Mouse (Mus musculus): ENCODE measurements at regions not wholly inside any gene's neighbourhood (a gene's known extent, or its start where the extent isn't known, plus 50 kb on each side); places are given as distances from the start of the nearest gene placed in this dataset.

- Histone ChIP-seq H3K4me3 (ENCODE audit: low read length) (no peak overlapping the region), H3K36me3 (ENCODE audit: control insufficient read depth, insufficient read depth) (no peaks in the 10 kb centered on the region), H3K4me1 (ENCODE audit: control insufficient read depth, insufficient read depth, low read length) (peaks cover 12% of the 10 kb centered on the region), H3K9me3 (replicated peaks; ENCODE audit: control insufficient read depth, low read length) (no peaks in the 10 kb centered on the region), H3K9ac (ENCODE audit: low read length) (no peak overlapping the region), H3K27ac (ENCODE audit: low read length) (no peak overlapping the region), H3K27me3 (ENCODE audit: control insufficient read depth, insufficient read depth, low read length) (peaks cover 62% of the 10 kb centered on the region), H3K4me2 (ENCODE audit: low read depth, low read length) (no peak overlapping the region)
- 65% methylated on average over 14 of the region's 14 CpGs for WGBS
- ATAC-seq (replicated peaks; ENCODE audit: extremely low read depth, insufficient read depth, low FRiP score): no peak
Measured at GRCm38 (mm10) chr17:85801079-85801605, 113.1 kb upstream of the Six2 start.

DNA sequence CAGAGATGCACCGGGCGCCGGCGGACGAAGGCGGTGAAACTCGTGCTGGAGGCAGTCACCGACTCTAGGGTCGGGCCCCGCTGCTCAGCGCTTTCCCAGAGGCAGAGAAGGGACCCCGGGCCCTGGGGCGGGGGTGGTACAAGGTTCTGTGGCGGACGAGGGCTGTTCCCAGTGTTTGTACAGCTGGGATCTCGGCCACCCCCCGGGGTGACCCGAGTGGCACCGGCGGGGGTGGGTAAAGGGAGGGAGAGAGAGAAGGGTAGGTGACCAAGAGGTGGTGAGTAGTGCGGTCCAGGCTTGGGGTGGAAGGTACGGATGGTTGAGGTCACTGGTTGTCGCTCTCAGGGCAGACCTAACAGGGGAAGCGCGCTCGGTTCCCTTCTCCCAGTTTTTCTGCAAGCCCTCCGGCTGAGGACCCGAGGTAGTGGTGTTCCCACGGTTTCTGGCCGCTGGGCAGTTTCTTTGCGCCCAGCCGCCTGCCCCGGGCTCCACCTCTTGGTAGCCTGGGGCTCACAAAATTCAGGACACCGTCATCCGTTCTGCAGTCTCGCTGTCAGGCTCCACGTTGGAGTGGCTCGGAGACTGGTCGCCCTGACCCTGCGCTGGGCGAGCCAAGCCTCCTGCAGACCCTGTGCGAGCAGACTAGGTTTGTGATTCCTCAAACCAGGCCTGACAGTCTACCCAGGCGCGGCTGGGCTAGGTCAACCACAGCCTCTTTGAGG is 112.4 kb upstream of the Six2 start:
- WGBS: 11% methylated on average over 44 of the region's 44 CpGs
- Histone ChIP-seq H3K4me1 (ENCODE audit: control insufficient read depth, insufficient read depth, low read length) (peaks cover 12% of the 10 kb centered on the region), H3K9me3 (replicated peaks; ENCODE audit: control insufficient read depth, low read length) (no peaks in the 10 kb centered on the region), H3K27ac (ENCODE audit: low read length) (no peak overlapping the region), H3K4me2 (ENCODE audit: low read depth, low read length) (peak overlapping the region; percentile 91), H3K27me3 (ENCODE audit: control insufficient read depth, insufficient read depth, low read length) (peaks cover 62% of the 10 kb centered on the region), H3K36me3 (ENCODE audit: control insufficient read depth, insufficient read depth) (no peaks in the 10 kb centered on the region), H3K4me3 (ENCODE audit: low read length) (peak overlapping the region; percentile 58), H3K9ac (ENCODE audit: low read length) (peak overlapping the region; percentile 57)
- ATAC-seq (replicated peaks; ENCODE audit: extremely low read depth, insufficient read depth, low FRiP score): no peak

- H3K4me3 ChIP-seq (ENCODE audit: low read length): peak overlapping the region; percentile 58
- under 1% methylated on average over 34 of the region's 34 CpGs for WGBS
- ATAC-seq (replicated peaks; ENCODE audit: extremely low read depth, insufficient read depth, low FRiP score): no peak
- H3K9ac ChIP-seq (ENCODE audit: low read length): peak overlapping the region; percentile 57
- H3K36me3 ChIP-seq (ENCODE audit: control insufficient read depth, insufficient read depth): no peaks in the 10 kb centered on the region
- peak overlapping the region; percentile 91 for H3K4me2 ChIP-seq (ENCODE audit: low read depth, low read length)
- peaks cover 62% of the 10 kb centered on the region for H3K27me3 ChIP-seq (ENCODE audit: control insufficient read depth, insufficient read depth, low read length)
- H3K4me1 ChIP-seq (ENCODE audit: control insufficient read depth, insufficient read depth, low read length): peaks cover 12% of the 10 kb centered on the region
- H3K27ac ChIP-seq (ENCODE audit: low read length): no peak overlapping the region
- no peaks in the 10 kb centered on the region for H3K9me3 ChIP-seq (replicated peaks; ENCODE audit: control insufficient read depth, low read length)
Measured at GRCm38 (mm10) chr17:85799865-85800356, 111.8 kb upstream of the Six2 start.

GRCm38 (mm10) chr17:85799081-85799864 is 111.2 kb upstream of the Six2 start:
- H3K4me2 ChIP-seq (ENCODE audit: low read depth, low read length): peak overlapping the region; percentile 91
- WGBS: 3% methylated on average over 22 of the region's 22 CpGs
- H3K9me3 ChIP-seq (replicated peaks; ENCODE audit: control insufficient read depth, low read length): no peaks in the 10 kb centered on the region
- H3K27me3 ChIP-seq (ENCODE audit: control insufficient read depth, insufficient read depth, low read length): peaks cover 68% of the 10 kb centered on the region
- no peak overlapping the region for H3K9ac ChIP-seq (ENCODE audit: low read length)
- no peak overlapping the region for H3K27ac ChIP-seq (ENCODE audit: low read length)
- no peaks in the 10 kb centered on the region for H3K36me3 ChIP-seq (ENCODE audit: control insufficient read depth, insufficient read depth)
- peak overlapping the region; percentile 58 for H3K4me3 ChIP-seq (ENCODE audit: low read length)
- H3K4me1 ChIP-seq (ENCODE audit: control insufficient read depth, insufficient read depth, low read length): peaks cover 9% of the 10 kb centered on the region
- no peak for ATAC-seq (replicated peaks; ENCODE audit: extremely low read depth, insufficient read depth, low FRiP score)

GRCm38 (mm10) chr17:85797755-85798154 is 109.7 kb upstream of the Six2 start:
- H3K4me1 ChIP-seq (ENCODE audit: control insufficient read depth, insufficient read depth, low read length): peaks cover 9% of the 10 kb centered on the region
- H3K27me3 ChIP-seq (ENCODE audit: control insufficient read depth, insufficient read depth, low read length): peaks cover 69% of the 10 kb centered on the region
- no peaks in the 10 kb centered on the region for H3K36me3 ChIP-seq (ENCODE audit: control insufficient read depth, insufficient read depth)
- WGBS: 73% methylated on average over 5 of the region's 5 CpGs
- H3K4me3 ChIP-seq (ENCODE audit: low read length): no peak overlapping the region
- H3K27ac ChIP-seq (ENCODE audit: low read length): no peak overlapping the region
- ATAC-seq (replicated peaks; ENCODE audit: extremely low read depth, insufficient read depth, low FRiP score): no peak
- H3K9ac ChIP-seq (ENCODE audit: low read length): no peak overlapping the region
- H3K9me3 ChIP-seq (replicated peaks; ENCODE audit: control insufficient read depth, low read length): no peaks in the 10 kb centered on the region
- H3K4me2 ChIP-seq (ENCODE audit: low read depth, low read length): no peak overlapping the region

DNA sequence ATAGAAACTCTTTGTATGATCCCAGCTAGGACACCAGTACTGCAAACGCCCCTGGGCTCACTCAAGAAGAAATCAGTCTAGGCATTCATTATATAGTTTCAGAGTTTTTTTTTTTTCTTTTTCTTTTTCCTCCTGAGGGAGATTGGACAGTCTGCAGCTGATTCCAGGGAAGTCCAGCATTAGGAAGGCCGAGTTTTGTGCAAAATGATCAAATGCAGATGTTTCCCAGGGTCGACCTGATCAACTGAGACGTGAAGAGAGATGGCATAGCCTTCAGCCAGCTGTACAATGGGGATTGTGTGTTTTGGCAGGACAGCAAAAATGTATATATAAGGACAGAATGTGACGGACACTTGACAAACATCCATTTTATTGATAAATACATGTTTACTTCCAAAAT is 107.7 kb upstream of the Six2 start:
- H3K27ac ChIP-seq (ENCODE audit: low read length): no peak overlapping the region
- ATAC-seq (replicated peaks; ENCODE audit: extremely low read depth, insufficient read depth, low FRiP score): no peak
- H3K9me3 ChIP-seq (replicated peaks; ENCODE audit: control insufficient read depth, low read length): no peaks in the 10 kb centered on the region
- no peak overlapping the region for H3K4me2 ChIP-seq (ENCODE audit: low read depth, low read length)
- H3K4me3 ChIP-seq (ENCODE audit: low read length): no peak overlapping the region
- no peaks in the 10 kb centered on the region for H3K36me3 ChIP-seq (ENCODE audit: control insufficient read depth, insufficient read depth)
- H3K27me3 ChIP-seq (ENCODE audit: control insufficient read depth, insufficient read depth, low read length): peaks cover 59% of the 10 kb centered on the region
- WGBS: 52% methylated on average over 5 of the region's 5 CpGs
- H3K4me1 ChIP-seq (ENCODE audit: control insufficient read depth, insufficient read depth, low read length): peaks cover 9% of the 10 kb centered on the region
- H3K9ac ChIP-seq (ENCODE audit: low read length): no peak overlapping the region

GRCm38 (mm10) chr17:85785625-85786294 is 97.7 kb upstream of the Six2 start:
- no peaks in the 10 kb centered on the region for H3K9me3 ChIP-seq (replicated peaks; ENCODE audit: control insufficient read depth, low read length)
- 59% methylated on average over 13 of the region's 13 CpGs for WGBS
- no peaks in the 10 kb centered on the region for H3K27me3 ChIP-seq (ENCODE audit: control insufficient read depth, insufficient read depth, low read length)
- no peak overlapping the region for H3K27ac ChIP-seq (ENCODE audit: low read length)
- H3K9ac ChIP-seq (ENCODE audit: low read length): no peak overlapping the region
- no peak overlapping the region for H3K4me2 ChIP-seq (ENCODE audit: low read depth, low read length)
- no peak overlapping the region for H3K4me3 ChIP-seq (ENCODE audit: low read length)
- H3K4me1 ChIP-seq (ENCODE audit: control insufficient read depth, insufficient read depth, low read length): no peaks in the 10 kb centered on the region
- H3K36me3 ChIP-seq (ENCODE audit: control insufficient read depth, insufficient read depth): no peaks in the 10 kb centered on the region
- ATAC-seq (replicated peaks; ENCODE audit: extremely low read depth, insufficient read depth, low FRiP score): no peak

GRCm38 (mm10) chr17:85780477-85780876 is 92.4 kb upstream of the Six2 start:
- H3K4me3 ChIP-seq (ENCODE audit: low read length): no peak overlapping the region
- H3K4me2 ChIP-seq (ENCODE audit: low read depth, low read length): no peak overlapping the region
- H3K4me1 ChIP-seq (ENCODE audit: control insufficient read depth, insufficient read depth, low read length): no peaks in the 10 kb centered on the region
- no peaks in the 10 kb centered on the region for H3K9me3 ChIP-seq (replicated peaks; ENCODE audit: control insufficient read depth, low read length)
- H3K27me3 ChIP-seq (ENCODE audit: control insufficient read depth, insufficient read depth, low read length): peaks cover 5% of the 10 kb centered on the region
- no peak overlapping the region for H3K27ac ChIP-seq (ENCODE audit: low read length)
- no peak for ATAC-seq (replicated peaks; ENCODE audit: extremely low read depth, insufficient read depth, low FRiP score)
- no peaks in the 10 kb centered on the region for H3K36me3 ChIP-seq (ENCODE audit: control insufficient read depth, insufficient read depth)
- no peak overlapping the region for H3K9ac ChIP-seq (ENCODE audit: low read length)
- WGBS: 74% methylated on average over 10 of the region's 10 CpGs

All from heart, embryonic 16.5 days (tissue).